Mouse (Mus musculus): ENCODE measurements around the gene Lhfpl3. TPM values are rescaled to one million over a fixed set of nuclear protein-coding genes. Genes with fewer than 3 reads are reported as not detected.

The Lhfpl3 gene
- polyA plus RNA-seq, 1 experiment from 2014 or later, result 0.09 TPM

GRCm38 (mm10) chr5:23289149-23289548 lies 543.3 kb downstream of the Lhfpl3 start:
- Histone ChIP-seq H3K36me3 (no peaks in the 10 kb centered on the region), H3K4me1 (replicated peaks) (no peaks in the 10 kb centered on the region), H3K9ac (no peak overlapping the region), H3K4me2 (no peak overlapping the region), H3K9me3 (replicated peaks) (no peaks in the 10 kb centered on the region), H3K4me3 (no peak overlapping the region), H3K27me3 (replicated peaks) (no peaks in the 10 kb centered on the region), H3K27ac (ENCODE audit: poor library complexity, severe bottlenecking) (no peak overlapping the region)
- ATAC-seq (ENCODE audit: insufficient number of reproducible peaks, low FRiP score), result no peak

Small RNA genes within 50 kb of the gene (microRNA-seq; reads per million reads assigned to microRNA genes)
- gene Gm28022, result not detected
- not detected for gene Gm44363

Other genes with a start within 250 kb of the Lhfpl3 start
- 34.4 and 35.3 TPM in 2 replicates for gene Orc5, start 195.6 kb upstream of the Lhfpl3 start, polyA plus RNA-seq (2016; fragmentation: Nextera tagmentation; extraction: Ambion mirVana)